Mouse (Mus musculus) left cerebral cortex, adult 2 months (tissue): Measurements from ENCODE around the gene B3gntl1. TPM values are rescaled to one million over a fixed set of nuclear protein-coding genes. Genes with fewer than 3 reads are reported as not detected.
A peak's percentile ranks its signal among the peaks of the same experiment; 100 is the strongest.

ENCODE experiments used
- DNase-seq, 2 experiments: peaks; one replicate each; pipeline ENCODE4 v3.0.0; 2021 to 2022; ENCODE audit warnings: low spot score in 2 of 2, mixed read lengths in 1 of 2; ENCODE audit errors: extremely low spot score in 1 of 2
- H3K27ac ChIP-seq: fragments of 200-600 bp; 2 replicates; pipeline ENCODE4 v1.8.1; 2022
- H3K4me3 ChIP-seq: fragments of 200-600 bp; 2 replicates; pipeline ENCODE4 v1.8.1; 2022
- CTCF ChIP-seq: fragments of 200-600 bp; IDR thresholded peaks from 2 replicates; pipeline ENCODE4 v1.8.1; 2022; ENCODE audit warnings: antibody characterized with exemption, mild to moderate bottlenecking, moderate library complexity
- intact Hi-C: fragments of 180-260 bp; cut with DNase I; formaldehyde crosslinking; loops from one replicate; pipeline ENCODE4 v1.15.1; 2025
- long read RNA-seq, 2 experiments: library from polyadenylated mRNA; stranded (forward); transcript quantifications; one replicate each; pipeline ENCODE4 v2.0.0; 2021; ENCODE audit warnings: borderline mapping rate in 2 of 2
- total RNA-seq, 2 experiments: library from RNA; stranded (reverse); gene quantifications; 2 replicates each; pipeline ENCODE4 v1.2.3; 2021

Gene B3gntl1
- 1 to 10 TPM; 6.7 to 6.8 TPM for total RNA-seq
- long read RNA-seq, experiment 1, transcript B3gntl1-202 (13 exons, 2,864 nt), result major isoform, 7 of 13 reads
- long read RNA-seq, experiment 1, partial matches to known transcripts, result 1 of 13 reads
- long read RNA-seq, experiment 1, other reads (novel, unspliced or antisense), result 5 of 13 reads
- long read RNA-seq, experiment 2, partial matches to known transcripts, result 0 of 6 reads
- long read RNA-seq, experiment 2, other reads (novel, unspliced or antisense), result 2 of 6 reads

DNA sequence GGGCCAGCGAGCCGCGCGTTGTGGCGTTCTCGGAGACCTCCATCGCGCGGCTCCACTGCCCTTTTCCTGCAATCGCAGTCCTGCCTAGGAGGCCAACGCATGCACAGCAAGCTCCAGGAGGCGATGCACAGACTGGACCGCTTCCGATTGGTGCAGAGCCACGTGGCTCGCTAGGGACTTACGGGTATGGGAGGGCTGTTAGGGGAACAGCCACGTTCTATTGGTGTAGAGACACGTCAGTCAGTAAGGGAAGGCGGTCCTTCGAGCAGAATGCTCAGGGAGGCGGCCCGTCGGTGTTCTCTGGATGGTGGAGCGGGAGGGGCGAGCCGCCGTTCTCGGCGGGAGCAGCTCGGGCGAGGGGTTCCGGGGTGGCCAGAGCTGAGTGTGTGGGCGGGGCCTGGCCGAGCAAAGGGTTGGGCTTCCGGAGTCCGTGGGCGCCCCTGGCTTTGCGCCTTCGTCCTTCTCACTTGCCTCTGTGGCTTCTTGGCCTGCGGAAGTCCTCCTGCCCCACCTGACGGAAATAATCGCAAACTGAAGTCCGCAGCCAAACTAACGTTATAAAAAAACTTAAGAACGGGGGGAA, at the start of gene B3gntl1:
Gene B3gntl1 (minus strand): TSS at position 164 of the 583 bp plus-strand sequence.
- intact Hi-C loops, result loop anchor here (2.0 kb wide), 1 partner anchor 30 kb away; no protein-coding TSS in a partner anchor
- TF ChIP-seq CTCF, result no peak; the same call in 1 of the 2 replicates
- peak; percentile 99 to 100 for DNase-seq
- H3K4me3 ChIP-seq, result peak within 1 kb of the TSS; percentile 82
- H3K27ac ChIP-seq, result peak within 1 kb of the TSS; percentile 97

DNA sequence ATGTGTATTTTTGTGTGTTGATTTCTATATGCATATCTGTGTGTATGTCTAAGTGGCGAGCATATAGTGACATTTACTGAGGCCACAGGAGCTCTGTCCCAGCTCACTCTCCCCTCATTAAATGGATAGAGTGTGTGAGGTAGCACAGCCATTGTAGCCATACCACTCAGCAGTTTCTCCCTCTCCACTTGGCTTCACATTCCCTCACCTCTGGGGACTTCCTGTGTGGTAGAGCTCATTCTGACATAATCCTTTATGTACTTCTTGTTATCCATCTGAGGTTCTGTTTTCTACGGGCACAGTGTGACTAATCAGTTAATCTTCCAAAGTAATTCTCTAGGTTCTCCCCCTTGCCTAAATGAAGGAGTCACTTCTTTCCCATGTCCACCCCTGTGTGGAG, 49.5 kb upstream of the B3gntl1 start:
- no peak for TF ChIP-seq CTCF
- no peak for DNase-seq
- intact Hi-C loops, result no loop called here
- no peak overlapping the region for H3K27ac ChIP-seq
- H3K4me3 ChIP-seq, result no peak overlapping the region

DNA sequence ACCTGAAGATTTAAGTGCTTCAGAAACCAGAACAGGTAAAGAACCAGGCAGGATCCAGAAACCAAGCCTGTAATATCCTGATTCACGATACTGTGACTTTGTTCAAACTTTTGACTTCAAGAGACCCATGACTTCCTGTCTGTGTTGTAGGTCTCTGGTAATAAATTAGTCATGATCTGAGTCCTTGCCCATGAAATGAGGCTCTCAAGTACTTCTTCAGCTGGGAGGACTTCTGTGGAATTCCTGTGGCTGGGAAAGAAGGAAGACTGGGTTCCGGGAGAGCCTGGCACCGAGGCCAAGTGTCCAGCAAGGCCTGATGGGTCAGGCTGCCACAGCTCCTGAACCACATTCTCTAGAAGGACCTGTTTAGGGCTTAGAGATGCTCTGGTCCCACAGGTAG, 47.8 kb upstream of the B3gntl1 start:
- TF ChIP-seq CTCF, result no peak
- no peak for DNase-seq
- intact Hi-C loops, result no loop called here
- H3K4me3 ChIP-seq, result no peak overlapping the region
- no peak overlapping the region for H3K27ac ChIP-seq

DNA sequence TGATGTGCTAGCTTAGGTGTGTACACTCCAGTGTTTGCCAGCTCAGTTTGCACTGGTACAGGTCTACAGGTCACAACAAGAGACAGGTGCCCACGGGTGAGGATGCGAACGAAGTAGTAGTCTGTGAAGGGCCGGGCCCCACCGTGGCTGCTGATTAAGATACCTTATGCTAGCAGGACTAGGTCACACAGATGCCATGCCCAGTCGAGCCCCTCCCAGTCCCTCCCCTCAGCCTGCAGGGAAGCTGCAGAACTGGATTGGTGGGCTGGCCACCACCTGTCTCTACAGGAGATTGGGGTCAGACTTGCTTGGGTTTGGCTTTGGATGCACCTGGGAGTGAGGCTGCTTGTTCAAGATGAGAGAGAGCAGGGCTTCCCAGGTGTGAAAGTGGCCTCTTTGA, 44.8 kb upstream of the B3gntl1 start:
- intact Hi-C loops, result no loop called here
- no peak for TF ChIP-seq CTCF
- H3K27ac ChIP-seq, result no peak overlapping the region
- DNase-seq, result no peak
- no peak overlapping the region for H3K4me3 ChIP-seq

DNA sequence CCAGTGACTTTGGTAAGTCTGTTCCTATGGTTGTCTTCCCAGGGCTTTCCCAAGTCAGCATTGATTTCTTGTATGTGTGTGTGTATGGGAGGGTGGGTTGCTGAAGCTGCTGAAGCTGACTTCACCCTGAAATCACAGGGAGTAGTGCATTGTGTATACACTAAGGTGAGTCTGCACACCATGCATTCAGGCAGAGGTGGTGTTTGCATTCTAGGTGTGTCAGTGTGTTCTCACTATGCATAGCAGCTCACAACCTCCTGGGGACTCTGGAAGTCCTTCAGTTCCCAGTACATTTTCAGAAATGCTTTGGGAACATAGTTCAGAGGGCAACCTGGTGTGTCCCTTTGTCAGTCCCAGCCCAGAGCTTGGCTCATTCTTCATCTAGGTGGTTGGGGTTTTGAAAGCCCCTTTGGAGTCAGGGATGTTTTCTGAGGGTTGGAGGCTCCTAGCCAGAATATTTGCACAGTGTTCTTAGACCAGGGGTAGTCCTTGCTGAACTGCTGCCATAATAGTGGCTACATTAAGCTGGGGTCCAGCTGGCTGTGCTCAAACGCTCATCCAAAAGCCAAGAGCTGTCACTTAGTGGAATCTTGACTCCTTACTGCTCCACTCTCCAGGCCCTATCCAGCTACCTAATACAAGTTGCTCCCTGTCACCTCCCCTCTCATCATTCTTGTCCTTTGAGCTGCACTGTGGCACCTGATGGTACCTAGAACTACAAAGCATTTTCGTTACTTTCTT, 42.0 kb upstream of the B3gntl1 start:
- intact Hi-C loops, result no loop called here
- TF ChIP-seq CTCF, result no peak
- DNase-seq, result no peak
- Histone ChIP-seq H3K27ac (no peak overlapping the region), H3K4me3 (no peak overlapping the region)

DNA sequence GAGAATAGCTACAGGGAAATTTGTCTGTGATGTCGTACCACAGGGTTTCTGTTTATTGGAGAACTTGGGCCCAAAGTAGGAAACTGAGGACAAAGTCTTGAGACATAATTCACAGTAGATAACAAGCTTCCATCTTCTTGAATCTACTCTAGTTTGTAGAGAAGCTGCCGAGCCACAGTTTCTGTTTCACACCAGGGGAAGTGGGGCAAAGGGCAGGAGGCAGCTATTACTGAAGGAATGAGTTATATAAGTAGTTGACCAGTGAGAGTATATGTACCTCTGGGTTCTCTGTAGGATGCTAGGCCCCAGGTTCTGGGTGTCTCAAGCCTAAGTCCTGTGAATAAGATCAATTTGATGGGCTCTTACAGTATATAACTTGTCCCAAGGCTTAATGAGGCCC, 40.6 kb upstream of the B3gntl1 start:
- Histone ChIP-seq H3K4me3 (no peak overlapping the region), H3K27ac (no peak overlapping the region)
- no peak for TF ChIP-seq CTCF
- DNase-seq, result no peak
- intact Hi-C loops, result no loop called here

DNA sequence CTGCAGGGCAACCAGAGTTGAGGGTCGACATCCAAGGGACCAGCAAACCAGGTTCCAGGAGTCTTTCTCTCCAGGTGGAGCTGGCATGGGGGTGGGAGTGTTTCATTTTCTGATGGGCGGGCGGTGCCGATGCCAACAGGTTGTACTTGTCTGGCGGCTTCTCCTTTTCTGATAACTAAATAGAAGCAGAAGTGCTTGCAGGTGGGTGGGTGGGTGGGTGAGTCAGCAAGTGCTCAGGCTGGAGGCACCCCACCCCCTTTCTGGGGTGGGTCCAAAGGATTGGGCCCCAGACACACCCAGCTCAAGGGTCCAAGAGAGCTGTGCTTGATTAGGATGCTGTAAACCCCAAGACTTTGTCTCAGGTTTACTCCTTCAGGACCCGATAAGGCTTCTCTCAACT, 40.0 kb upstream of the B3gntl1 start:
- no peak for TF ChIP-seq CTCF
- no peak for DNase-seq
- H3K4me3 ChIP-seq, result no peak overlapping the region
- H3K27ac ChIP-seq, result no peak overlapping the region
- intact Hi-C loops, result no loop called here

DNA sequence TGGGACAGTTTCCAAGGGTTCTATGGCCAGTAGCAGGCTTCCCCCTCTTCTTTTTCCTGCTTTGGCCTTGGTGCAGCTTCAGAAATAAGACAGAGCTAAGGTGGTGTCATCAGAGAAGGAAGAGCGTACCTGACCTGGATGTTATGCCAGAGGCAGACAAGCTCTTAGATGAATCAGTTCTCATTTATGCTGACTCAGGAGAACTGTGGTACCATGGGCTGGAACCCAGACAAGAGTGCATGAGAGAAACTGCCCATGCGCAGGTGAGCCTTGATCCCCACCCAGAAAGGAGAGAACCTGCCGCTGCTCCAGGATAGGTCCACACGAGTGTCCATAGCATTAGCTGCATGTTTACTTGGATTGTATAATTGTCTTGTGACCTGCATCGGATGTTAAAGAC, 37.3 kb upstream of the B3gntl1 start:
- no peak for DNase-seq
- no peak for TF ChIP-seq CTCF
- H3K4me3 ChIP-seq, result no peak overlapping the region
- H3K27ac ChIP-seq, result no peak overlapping the region
- intact Hi-C loops, result no loop called here

DNA sequence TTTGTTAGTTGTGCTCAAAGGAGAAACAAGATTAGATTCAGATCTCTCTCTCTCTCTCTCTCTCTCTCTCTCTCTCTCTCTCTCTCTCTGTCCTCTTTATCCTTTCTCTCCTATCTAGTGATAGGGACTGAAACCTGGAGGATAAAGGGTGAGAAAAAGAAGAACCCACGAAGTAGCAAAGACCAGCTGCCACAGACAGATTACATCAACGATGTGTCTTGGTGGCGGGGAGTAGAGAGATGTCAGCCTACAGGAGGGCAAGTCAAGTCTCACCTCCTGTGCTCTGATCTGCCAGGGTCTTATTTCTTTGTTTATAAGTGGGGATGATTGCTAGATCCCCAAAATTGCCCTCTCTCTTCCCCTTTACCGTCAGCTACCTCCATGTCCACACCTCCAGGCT, 36.3 kb upstream of the B3gntl1 start:
- Histone ChIP-seq H3K4me3 (no peak overlapping the region), H3K27ac (no peak overlapping the region)
- no peak for TF ChIP-seq CTCF
- intact Hi-C loops, result no loop called here
- no peak for DNase-seq

DNA sequence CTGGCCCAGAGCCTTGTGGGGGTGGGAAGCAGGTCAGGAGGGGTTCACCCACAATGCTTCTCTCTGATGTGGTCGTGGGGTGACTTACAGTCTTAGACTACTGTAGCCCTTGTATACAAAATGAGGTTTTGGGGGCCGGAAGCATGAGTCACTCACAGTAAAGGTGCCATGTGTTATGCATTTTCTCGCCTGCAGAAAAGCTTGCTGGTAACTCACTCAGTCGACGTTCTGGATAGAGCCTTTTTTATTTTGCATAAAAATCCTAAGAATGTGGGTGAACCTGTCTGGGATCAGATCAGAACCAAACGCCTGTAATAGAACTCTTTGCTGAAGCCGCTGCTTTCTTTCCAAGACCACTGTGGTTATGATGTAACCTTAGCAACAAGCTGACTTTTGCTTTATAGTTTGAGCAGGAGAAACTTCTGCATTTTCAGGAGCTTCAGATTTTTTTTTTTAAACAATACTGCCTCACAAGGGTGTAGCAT, 33.6 kb upstream of the B3gntl1 start:
- Histone ChIP-seq H3K27ac (no peak overlapping the region), H3K4me3 (no peak overlapping the region)
- no peak for TF ChIP-seq CTCF
- peak; percentile 15 to 44 for DNase-seq
- intact Hi-C loops, result no loop called here

DNA sequence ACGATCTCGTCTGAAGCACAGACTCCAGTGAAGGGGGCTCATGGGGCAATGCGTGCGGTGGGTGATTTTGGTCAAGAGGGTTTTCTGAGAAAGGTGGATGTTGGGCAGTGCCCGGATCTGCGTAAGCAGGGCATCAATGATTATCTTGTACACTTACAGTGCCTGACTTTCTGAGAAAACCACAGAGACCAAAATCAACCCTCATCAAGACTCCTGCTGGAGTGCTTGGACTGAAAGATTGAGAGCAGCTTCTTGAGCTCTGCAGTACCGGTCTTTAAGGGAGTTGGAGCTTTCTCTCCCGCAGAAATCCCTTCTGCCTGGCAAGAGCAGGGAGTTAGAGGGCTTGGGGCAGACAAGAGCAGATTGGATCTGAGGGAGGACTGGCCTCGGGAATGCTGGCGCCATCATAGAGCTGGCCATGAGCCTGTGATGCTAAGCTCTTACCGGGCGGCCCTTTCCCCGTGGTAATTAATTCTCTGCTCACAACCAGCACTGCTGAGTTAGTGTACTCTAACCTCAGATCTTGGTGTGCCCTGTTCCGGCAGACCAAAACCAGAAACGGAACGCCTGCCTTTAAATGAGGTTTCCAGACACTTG, 30.8 kb upstream of the B3gntl1 start:
- intact Hi-C loops, result loop anchor here (2.0 kb wide), 2 partner anchors 31 to 49 kb away; partner anchors contain the start of gene B3gntl1
- no peak for DNase-seq
- no peak for TF ChIP-seq CTCF
- peak overlapping the region; percentile 81 for H3K4me3 ChIP-seq
- peak overlapping the region; percentile 63 for H3K27ac ChIP-seq
